Mouse (Mus musculus): ENCODE results near the gene Snx9.

The Snx9 gene

DNA sequence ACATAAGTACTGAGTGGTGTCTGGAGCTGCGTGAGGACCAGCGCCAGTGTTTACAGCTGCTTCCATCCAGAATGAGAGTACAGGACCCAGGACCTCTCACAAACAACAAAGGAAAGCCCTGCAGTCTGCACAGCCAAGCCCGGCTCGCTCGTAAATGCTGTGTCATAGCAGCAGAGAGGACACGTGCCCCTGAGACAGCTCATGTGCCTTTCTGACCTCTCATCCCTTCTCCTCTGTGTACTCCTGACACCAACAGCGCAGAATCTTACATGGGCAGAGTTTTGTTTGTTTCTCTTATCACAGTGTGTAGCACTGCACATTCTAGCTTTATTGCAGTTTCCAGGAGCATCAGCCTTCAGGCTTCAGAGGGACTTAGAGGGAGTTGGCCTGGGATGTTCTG is 85.6 kb downstream of the Snx9 start:
- DNase-seq (ENCODE audit: low read depth, low spot score) = no peak

DNA sequence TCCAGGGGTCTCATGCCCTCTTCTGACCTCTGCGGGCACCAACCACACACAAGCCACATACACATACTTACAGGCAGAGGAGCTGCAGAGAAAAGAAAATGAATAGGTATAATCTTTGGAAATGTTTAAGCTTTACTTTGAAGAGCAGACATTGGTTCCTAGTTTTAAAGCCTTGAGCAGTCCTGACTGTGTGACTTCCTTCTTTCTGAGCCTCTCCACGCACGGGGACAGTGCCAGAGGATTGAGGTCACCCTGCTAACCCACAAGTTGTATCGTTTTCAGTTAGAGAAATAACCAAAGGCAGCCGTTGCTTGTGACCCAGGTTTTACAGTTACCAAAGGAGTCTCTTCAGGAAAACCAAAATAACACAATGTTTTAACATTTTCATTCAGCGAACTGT is 87.9 kb downstream of the Snx9 start:
- no peak for DNase-seq (ENCODE audit: low read depth, low spot score)

DNA sequence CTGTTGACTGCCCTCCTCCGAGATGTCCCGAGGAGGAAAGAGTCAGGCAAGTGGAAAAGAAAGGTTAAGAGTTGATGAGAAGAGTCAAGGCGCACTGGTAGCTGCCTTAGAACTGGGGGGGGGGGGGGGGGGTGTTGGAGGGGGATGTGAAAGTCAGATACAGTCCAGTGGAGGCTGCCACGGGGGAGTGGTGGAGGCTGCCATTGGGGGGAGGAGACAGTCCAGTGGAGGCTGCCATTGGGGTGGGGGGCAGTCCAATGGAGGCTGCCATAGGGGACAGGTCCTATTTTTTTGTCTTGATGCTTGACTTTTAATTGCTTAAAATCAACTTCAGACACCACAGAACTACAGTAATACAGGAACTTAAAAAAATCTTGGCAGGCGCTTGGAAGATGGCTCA is 91.0 kb downstream of the Snx9 start:
- no peak for DNase-seq (ENCODE audit: low read depth, low spot score)

DNA sequence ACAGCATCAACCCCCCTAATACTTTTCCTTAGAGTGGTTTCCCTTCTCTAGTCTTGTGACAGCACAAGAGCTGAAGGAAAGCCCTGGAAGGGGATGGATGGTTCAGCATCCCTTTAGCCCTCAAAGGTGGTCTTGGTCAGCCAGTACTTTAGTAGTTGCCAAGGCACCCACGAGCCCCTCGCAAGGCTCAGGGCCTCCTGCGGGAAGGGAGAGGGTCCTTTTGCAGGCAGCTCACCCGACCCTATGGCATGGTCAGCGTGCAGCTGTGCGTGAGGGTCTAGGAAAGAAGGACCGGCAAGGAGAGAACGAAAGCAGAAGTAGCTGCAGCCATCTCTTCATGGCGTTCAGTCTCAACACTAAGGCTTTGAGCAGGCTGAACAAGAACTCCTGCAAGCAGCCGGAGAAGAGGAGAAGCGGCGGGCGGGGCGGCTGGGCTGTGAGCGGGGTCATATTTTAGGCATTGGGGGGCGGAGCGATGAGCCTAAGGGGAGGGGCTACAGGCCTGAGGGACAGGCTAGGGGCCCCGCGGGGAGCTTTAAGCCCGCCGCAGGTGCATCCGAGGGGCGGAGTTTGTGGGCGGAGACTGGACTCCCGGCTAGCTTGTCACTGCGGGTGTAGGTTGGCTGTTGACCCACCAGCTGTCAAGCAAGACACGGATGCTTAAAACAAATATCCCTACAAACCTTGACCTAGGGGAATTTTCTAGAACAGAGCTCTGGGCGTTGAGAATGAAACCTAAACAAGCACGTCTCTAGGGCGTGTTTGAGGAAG is 93.6 kb downstream of the Snx9 start:
- no peak for DNase-seq (ENCODE audit: low read depth, low spot score)

DNA sequence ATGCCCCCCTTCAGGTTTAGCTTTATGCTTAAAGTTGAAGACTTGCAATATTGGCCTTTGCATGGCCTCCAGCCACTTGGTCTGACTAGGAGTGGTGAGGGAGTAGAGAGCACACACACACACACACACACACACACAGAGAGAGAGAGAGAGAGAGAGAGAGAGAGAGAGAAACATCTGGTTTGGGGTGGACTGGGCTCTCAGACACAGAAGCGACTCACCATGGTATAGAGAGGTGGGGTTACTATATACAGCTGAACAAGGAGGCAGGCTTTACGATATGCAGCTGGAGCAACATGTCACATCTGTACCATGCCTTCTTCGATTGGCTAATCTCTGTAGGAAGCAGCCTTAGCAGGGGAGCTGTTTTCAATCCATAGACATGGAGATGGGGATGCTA is 94.6 kb downstream of the Snx9 start:
- DNase-seq (ENCODE audit: low read depth, low spot score) = peak; percentile 73

DNA sequence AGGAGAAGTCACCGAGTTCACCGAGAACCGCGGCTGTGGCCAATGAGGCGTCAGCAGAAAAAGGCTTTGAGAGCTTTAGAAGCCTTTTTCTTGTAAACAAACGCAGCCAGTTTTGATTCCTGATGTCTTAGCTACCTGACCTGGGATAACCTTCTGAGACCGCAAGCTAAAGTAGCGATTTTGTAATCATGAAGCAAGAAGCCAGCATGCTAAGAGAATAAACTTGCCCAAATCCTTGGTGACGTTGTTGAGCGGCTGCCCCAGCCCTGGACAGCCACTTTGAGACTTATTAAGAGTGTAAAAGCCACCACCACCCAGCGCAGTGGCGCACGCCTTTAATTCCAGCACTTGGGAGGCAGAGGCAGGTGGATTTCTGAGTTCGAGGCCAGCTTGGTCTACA is 95.1 kb downstream of the Snx9 start:
- no peak for DNase-seq (ENCODE audit: low read depth, low spot score)

DNA sequence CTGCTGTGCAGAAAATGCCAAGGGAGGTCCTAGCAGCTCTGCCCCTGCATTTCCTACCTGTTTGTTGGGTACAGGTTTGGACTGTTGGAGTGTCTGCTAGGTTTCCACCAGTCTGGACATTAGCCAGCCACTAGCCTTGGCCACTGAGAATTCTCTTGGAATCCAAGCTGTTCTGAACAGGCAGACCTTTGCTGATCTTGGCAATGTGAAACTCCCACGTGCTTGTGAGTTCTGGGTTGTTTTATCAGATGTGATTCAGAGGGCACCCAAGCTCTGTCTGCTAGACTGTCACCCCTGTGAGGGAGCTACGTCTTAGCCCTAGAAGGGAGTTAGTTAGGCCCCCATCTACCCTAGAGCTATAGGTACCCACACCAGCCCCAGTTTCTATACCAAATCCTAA is 96.3 kb downstream of the Snx9 start:
- no peak for DNase-seq (ENCODE audit: low read depth, low spot score)

DNA sequence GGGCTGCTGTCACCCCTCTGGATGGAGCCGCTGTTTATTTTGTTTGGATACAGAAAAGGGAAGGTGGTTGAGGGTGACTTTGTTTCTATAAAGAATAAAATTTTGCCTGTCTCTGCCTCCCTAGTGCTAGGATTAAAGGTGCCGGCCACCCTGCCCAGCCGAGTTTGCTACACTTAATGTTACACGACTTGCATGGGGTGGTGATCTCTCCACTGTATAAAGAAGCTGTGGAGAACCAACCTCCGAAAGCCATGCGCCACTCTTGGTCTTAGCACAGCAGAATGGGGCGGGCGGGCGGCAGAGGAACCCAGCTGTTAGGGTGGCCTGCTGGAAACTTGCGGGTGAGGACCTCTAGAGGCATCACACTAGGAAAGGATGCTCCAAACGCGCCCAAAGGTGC is 98.7 kb downstream of the Snx9 start:
- DNase-seq (ENCODE audit: low read depth, low spot score) = no peak

DNA sequence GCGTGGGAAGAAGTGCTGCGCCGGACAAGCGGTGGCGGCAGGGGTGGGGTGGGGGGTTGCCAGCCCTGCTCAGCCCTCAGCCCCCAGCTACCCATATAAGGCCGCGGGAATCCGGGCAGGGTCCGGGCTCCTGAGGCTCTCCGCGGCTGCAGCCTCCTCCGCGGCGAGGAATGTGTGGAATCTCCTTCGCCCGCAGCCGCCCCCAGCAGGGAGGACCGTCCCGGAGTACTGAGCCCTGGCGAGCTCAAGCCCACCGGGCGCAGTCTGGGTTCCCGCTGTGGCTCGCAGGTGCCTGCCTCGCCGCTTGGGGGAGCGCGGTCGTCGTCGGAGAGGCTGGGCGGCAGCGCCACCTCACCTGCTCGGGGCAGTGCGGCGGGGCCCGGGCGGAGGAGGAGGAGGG is 99.7 kb downstream of the Snx9 start:
- DNase-seq (ENCODE audit: low read depth, low spot score) = peak; percentile 69

DNA sequence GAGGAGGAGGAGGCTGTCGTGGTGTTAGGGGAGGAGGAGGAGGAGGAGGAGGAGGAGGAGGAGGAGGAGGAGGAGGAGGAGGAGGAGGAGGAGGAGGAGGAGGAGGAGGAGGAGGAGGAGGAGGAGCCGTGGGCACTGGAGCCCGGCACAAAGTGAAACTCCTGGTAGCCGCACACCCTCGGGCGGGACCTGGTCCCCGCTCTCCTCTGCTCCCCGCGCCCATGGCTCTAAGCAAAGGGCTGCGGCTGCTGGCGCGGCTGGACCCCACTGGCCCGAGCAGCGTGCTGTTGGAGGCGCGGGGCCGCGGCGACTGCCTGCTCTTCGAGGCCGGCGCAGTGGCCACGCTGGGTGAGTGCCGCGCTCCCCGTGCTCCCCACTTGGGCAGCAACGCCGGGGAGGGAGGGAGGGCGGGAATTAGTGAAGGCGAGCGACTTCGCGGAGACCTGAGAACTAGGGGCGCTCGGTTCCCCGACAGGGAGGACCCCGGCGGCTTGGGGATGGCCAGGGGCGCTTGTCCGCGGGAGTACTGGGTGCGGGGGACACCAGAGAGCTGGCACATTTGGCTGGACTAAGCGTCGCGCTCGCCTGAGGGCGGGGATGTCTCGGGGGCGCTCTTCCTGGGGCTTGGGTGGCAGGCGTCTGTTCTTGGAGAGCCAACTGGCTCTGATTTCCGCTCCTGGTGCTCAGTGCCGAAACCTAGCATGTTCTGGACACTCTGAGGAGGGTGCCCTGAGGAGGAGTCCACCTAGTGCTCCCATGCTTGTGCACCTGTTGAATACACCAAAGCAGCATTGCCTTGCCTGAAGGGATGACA is 100.3 kb downstream of the Snx9 start, which contains the start of gene Synj2:
Gene Synj2 (plus strand): TSS at position 51 of the 814 bp plus-strand sequence.
- DNase-seq (ENCODE audit: low read depth, low spot score) = peak; percentile 55

DNA sequence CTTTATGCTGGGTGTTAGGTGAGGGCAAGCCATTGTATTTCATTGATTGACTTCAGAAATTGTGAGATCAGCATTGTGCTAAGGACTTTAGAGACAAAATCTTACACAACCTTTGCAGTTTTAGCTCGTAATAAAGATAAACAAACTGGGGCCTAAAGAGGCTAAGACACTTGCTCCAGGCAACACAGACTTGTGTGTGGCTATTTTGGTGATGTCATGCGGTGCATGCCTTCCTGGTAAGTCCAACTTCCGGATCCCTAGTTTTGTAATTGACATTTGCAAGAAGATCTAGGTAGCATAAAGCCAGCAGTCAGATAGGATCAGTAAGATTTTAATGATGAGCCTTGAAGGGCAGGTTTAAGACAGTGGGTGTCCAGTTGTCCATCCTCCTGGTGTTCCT is 101.0 kb downstream of the Snx9 start:
- peak; percentile 47 for DNase-seq (ENCODE audit: low read depth, low spot score)

DNA sequence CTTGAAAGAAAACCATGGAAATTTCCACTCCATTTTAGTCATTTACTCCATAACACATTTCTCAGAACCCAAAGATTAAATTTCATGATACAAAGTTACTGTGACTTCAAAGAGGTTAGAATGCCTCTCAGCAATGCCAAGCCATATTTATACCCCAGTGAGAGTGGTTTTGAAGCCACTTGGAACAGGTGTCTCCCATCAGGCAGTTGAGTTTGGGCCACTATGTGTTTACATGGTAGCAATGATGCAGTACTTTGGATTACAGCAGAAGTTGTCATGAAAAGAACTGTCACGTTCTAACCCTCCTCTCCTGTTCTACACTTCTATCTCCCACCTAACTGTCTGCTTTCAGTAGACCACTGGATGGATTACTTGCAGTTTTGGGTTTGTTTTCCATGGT is 101.9 kb downstream of the Snx9 start:
- DNase-seq (ENCODE audit: low read depth, low spot score) = no peak

DNA sequence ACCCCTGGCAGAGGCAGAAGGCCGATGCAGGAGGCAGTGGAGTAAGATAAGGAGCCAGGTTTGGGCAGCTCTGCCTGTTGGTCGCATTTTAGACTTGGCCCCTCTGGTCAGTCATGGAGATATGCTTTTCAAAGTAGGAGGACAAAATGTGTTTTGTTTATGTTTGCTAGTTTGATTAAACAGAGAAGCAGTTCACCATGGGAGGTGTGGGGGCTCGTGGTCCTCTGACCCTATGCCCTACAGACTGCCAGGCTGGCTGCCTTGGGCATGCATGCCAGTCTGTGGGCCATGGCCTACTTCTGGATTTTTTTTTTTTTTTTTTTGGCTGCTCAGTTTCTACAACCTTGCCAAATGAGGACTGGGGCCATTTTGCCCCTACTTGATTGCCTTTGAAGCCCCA is 105.9 kb downstream of the Snx9 start:
- DNase-seq (ENCODE audit: low read depth, low spot score) = no peak

DNA sequence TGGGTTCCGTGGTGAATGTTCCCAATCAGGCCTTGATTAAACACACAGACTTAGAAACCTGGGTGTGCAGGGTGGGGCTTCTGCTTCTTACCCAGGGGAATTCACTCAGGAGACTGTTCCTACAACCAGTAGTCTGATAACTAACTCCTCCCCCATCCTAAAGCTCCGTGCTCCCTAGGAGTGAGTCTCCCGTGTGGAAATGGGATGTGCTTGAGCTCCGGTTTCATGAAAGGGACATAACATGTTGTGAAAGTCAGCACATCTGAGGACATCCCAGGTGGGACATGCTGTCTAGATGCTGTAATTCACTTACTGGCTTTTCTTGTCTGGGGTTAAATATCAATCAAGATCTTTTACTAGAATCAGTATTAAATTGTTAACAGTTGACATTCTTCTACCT is 111.3 kb downstream of the Snx9 start:
- DNase-seq (ENCODE audit: low read depth, low spot score) = no peak

DNA sequence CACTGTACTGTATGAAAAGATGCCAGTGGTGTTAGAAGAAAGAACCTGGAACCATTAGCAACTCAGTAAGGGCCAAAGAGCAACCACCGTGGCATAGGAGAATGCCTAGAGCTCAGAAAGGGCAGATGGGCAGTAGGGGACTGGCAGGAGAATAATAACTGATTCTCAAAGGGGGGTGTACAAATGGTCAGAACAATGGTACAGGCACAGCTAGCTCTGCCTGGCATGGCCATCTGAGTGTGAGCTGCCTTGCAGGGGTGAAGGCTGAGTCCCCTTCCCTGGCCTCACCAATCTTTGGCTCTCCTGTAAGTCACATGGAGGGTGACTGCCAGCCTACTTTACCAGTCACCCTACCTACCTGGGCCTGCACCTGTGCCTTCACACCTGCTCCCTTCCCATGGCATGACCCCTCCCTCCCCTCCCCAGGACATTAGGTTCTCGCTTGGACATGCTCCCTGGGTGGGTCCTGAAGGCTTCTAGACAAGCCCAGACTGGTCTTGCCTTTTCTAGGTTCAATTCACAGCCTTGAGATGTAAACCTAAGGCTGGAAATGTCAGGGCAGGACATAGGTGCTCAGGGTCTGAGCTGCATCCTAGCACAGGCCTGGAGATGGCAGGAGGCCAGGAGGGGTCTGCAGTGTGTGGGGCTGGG is 115.3 kb downstream of the Snx9 start:
- DNase-seq (ENCODE audit: low read depth, low spot score) = no peak

DNA sequence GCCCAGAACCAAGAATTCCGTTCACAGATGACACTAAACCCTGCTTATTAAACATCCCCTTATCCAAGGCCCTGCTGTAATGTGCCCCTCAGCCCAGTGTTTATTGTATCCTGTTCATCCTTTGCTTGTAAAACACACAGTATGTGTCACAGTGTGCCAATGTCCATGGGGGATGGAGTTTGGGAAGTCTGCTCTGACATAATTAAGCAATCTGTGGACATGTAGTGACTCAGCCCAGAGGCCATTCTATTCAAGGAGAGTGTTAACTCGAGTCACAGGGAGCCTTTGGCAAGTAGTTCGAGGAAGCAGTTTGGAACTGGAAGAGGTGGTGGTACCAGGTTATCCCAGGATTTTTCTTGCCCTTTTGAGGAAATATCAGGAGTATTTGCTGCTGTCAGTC is 116.0 kb downstream of the Snx9 start:
- peak; percentile 84 for DNase-seq (ENCODE audit: low read depth, low spot score)

DNA sequence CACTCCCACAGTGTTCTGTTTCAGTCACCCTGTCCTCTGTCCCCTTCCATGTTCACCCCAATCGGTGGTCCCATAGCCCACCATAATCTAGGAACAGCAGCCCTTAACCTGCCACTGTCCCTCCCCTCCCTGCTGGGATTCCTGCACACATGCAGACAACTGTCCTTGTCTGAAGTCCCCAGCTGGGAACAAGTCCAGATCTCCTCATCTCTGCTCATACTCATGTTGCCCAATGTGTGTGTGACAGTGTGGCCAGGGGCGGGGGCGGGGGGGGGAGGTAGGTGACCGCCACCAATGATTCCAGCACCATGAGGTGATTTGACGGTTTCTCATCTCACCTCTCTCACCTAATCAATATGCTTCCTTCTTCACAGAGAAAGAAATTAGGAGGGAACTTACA is 117.1 kb downstream of the Snx9 start:
- no peak for DNase-seq (ENCODE audit: low read depth, low spot score)

DNA sequence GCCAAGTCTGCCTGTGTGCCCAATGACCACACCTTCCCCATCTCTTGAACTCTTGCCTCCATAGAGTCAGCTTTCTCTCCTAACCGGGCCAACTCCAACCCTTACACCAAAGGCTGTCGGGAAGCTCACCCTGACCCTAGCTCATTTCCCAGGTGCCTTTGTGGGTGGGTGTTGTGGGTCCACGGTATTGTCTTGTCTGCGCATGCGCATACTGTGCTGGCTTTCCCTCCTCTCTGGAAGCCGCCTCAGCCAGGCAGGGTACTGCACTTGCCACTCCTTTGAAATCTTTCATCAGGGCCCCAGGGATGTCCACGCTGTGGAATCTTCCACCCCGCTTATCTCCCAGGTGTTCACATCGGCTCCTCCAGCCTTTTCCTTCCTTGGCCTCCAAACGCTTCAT is 117.5 kb downstream of the Snx9 start:
- no peak for DNase-seq (ENCODE audit: low read depth, low spot score)

DNA sequence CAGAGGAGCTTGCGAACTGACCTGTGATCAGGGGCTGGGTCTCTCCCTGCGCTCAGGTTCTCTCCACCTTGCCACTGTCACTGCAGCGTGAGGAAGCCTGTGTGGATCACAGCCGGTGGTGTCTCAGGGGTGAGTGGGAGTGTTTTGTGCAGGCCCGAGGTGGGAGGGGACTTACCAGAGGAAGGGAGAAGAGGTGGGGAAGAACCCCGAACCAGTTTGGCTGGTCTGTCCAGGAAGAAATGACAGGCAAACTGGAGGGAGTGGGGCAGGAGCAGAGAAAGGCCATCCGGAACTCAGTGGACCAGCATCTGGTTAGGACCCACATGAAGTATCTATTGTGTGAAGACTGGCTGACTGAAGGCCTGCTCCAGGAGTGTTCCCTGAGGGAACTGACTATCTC is 118.0 kb downstream of the Snx9 start:
- DNase-seq (ENCODE audit: low read depth, low spot score) = no peak

DNA sequence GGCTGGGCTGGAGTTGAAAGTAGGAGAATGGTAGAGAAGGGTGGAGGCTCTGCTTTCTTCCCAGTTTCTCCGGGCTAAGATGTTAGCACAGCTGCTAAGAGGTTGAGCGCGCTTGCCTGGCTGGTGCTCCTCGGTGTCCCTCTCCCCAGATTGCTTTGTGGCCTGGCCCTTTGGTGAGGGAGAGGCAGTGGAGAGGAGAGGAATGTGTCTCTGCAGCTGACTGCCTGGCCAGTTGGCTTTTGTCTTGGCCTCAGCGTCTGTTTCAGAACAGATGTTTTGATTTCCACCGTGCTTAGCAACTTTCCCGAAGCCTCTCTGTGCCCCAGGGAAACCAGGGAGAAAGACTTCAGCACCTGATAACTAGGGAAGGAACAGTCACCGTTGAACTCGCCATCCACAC is 118.7 kb downstream of the Snx9 start:
- DNase-seq (ENCODE audit: low read depth, low spot score) = no peak

DNA sequence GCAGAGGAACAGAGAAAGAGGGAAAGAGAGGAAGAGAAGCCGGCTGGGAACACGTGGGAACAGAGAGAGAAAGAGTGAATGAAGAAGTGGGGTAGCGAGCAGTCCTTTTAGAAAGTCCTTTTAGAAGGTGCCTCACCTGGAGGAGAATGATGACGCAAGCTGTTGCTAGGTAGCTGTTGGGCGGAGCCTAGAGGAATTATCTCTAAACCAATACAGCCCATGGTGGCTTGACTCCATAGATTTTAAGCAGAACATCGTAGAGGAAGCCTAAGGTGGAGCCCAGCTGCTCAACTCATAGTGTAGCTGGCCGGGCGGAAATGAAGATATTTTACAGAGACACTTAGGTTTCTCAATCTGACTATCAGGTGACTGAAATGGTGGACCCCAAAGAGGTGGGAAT is 122.6 kb downstream of the Snx9 start:
- no peak for DNase-seq (ENCODE audit: low read depth, low spot score)

DNA sequence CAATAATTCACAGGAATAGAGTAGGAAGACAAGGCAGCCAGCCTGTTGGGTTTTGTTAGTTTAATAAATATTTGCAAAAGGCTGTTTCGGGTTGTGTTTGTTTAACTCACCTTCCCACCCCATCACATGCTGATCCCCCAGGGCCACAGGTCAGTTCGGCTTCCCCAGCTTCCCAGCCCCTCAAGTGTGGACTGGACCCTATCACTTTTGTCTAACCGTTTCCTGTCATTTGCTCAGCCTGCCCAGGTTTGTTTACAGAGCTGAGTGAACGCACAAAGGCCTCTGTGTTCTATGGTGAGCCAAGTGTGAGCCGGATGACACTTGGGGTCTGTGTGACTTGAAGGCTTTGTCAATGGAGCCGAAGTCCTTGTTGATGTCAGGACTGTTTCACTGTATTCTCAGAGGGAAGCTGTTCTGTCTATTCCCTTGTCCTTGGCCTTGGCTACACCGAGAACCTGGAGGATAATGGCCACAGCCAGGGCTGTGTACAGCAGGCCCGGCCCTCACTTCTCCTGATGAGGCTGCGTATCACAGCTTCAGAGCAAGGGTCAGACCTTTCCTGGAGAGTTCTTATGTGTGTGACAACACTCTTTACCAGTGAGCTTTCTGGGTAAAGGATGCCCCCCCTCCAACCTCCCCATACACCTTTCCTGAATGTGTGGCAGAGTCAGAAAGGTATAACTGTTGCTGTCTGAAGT is 124.1 kb downstream of the Snx9 start:
- DNase-seq (ENCODE audit: low read depth, low spot score) = no peak
